Mouse (Mus musculus): Measurements from ENCODE around the gene BC004004.
"Not testable (repeated sequence)": the region's sequence is repeated elsewhere in the genome, so short reads cannot be mapped to it uniquely, and the experiment has no call there.

BC004004 gene

GRCm38 (mm10) chr17:29326531-29327529, 58.2 kb downstream of the BC004004 start:
- no peak for DNase-seq

DNA sequence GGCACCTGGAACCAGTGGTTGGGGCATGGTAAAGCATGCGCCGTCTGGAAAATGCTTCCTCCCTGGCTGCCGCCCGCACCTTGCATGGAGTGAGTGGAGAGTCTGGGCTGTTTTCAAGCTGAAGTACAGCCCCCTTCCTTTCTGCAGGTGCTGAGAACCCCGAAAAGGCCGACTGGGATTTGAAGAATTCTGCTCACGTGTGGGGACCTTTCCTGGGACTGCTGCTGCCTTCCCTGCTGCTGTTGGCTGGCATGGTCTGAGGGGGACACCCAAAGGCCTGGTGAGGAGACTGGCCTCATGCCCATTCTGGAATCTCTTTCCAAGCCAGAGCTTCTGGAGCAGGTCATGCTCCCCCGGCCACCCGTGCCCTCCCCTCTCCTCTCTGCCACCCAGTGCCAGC, 59.1 kb downstream of the BC004004 start:
- DNase-seq: no peak

DNA sequence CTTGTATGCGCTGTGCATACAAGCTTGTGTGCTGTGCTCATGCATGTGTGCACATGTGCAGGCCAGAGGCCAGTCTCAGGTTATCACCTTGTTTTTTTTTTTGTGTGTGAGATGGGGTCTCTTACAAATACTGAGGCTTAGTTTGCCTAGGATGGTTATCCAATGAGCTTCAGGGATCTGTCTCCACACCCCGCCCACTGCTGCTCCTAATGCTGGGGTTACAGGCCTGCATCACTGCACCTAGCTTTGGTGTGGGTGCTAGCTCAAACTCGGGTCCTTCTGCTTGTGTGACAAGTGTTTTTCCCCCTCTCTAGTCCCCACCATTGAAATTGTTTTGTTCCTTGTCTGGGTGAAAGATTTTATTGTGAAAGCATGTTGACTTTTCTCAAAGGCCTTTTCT, 61.6 kb downstream of the BC004004 start:
- DNase-seq: no peak

DNA sequence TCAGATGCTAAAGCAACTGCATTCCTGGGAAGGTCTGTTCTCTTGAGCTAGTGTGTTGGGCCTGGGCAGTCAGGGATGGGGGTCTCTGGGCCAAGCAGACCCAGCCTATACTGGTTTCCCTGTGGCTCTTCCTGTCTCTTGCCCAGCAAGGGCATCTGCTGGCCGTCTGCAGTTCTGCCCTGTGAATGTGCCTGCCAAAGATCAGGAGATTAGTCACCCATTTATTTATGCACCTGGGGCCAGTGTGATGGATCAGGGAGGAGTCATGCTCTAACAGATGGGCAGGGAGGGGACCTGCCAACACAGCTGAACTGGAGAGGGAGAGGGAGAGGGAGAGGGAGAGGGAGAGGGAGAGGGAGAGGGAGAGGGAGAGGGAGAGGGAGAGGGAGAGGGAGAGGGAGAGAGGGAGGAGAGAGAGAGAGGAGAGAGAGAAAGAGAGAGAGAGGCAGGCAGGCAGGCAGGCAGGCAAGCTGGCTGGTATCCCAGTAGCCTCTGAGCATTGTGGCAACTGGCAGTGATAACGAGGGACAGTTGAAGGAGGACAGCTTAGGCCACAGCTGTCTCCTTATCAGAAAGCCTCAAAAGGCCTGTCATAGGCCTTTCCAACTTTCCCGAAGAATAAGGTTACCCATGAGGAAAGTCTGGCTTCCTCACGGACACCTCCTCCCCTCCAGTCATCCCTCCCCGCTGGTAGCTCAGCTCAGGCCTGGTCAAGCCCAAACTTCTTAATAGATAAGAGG, 62.3 kb downstream of the BC004004 start:
- DNase-seq: no peak

GRCm38 (mm10) chr17:29332186-29332685, 63.6 kb downstream of the BC004004 start:
- no peak for DNase-seq

- no peak for DNase-seq
Measured at GRCm38 (mm10) chr17:29336266-29336990, 67.8 kb downstream of the BC004004 start.

GRCm38 (mm10) chr17:29337979-29338823, 69.6 kb downstream of the BC004004 start:
- DNase-seq: no peak

DNA sequence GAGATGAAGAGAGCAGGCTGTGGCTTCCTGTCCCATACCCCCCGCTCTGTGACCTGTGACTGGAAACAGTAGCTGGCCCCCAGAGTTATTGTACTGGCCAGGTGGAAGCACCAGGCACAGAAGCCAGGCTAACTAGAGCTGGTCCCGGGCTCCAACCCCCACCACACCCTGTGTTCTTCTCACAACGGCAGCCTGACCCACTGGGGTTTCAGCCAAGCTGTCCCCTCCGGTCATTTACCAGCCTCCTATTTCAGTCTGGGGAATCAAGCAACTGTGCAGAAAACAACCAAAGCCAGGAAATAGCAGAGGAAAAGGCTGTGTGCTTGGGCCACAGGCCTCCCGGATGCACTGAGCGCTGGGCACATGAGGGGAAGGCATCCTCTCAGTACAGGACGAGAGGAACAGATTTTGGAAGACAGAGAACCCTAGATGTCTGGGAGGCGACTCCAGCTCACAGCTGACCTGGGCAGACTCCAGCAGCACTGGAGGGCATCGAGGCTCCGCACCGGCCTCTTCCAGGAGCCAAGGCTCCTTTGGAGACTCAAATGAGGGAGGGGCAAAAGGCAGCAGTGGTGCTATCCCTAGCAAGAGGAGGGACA, 70.7 kb downstream of the BC004004 start:
- DNase-seq: no peak

DNA sequence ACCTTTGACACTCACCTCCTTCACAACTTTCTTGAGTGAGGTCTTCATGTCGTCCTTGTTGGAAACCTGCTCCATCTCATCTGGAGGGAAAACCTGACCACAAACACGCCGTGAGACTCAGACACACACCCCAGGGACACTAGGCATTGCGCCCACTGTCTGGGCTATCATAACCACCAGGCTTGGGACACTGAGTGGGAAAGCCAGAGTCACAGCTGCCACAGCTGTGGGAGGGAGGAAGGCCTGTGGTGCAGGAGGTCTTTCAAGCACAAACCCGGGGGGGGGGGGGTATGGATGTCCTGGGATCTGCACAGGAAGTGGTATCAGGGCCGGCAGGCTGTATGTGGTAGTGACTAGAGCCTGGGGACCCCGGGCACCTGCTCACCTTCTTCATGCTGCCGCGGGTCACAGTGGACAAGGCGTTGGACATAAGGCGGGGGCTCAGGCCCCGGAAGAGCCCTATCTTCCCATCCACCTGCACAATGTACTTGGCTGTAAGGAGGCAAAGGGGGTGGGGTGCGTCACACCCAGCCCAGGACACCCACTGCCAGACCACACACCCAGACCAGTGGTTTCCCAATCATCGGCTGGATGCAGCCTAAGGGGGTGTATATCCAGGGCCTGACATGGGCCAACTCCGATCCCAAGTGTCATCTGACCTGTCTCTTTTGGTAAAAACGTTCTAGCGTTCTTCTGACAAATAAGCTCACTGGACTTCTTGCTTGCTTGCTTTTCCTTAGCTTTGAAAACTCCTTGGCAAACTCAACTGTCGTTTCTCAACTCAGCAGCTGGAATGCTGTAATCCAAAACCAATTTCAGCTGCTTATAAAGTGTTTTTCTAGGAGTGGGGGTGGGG, 72.0 kb downstream of the BC004004 start:
- no peak for DNase-seq

- DNase-seq: peak; percentile 59
Measured at GRCm38 (mm10) chr17:29341591-29342003, 73.0 kb downstream of the BC004004 start.

DNA sequence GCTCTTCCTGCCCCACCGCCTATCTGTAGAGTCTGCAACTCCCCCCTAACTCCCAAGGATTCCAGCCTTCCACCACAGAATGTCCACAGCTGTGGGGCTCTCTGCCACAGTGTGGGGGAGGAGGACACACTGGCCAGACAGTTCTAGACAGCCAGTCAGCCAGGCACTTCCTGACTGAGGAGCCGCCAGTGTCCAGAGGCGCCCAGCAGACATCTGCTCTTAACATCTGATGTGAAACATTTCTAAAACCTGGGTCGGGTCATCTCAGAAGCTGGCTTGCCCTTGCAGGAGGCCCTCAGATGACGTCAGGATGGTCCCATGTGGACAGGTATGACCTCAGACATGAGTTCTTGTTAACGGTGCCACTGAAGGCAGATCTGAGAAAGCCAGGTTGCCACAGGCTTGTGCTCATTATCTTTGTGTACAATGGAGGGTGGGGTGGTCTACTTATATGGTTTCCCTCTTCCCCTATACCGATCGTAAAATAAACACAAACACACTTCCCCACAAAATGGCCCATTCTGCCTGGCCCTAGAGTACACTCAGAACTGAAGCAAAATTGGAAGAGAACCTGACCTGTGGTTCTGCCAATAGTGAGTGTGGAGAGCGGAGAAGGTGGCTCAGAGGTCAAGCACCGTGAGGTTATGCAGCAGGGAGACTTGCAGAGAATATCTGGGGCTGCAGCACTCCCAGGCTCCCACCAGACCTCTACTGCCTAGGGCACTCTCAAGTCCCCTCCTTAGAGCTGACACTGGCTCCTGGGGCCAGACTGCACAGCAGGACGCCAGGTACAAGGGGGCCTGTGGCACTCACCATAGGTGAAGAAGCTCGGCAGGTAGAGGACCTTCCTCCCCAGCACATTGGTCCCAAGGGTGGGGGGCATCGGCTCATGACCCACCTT, 73.7 kb downstream of the BC004004 start:
- DNase-seq: no peak

GRCm38 (mm10) chr17:29343241-29343640, 74.7 kb downstream of the BC004004 start:
- no peak for DNase-seq

DNA sequence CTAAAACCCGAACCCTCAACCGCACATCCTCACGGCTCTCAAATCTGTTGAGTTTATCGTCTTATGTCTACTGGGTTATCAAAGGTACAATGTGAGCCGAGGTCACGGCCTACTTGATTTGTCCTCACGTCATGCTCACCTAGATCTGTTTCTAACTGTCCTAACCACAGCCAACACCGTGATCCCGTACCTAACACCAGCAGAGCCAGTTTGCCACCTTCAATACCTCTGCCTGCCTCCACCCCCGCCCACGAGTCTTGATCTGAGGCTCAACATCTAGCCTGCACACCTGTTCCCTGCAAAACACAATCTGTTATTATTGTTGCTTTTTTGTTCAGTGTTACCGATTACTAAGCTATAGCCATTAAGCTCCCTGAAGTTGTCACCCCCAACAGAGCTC, 76.7 kb downstream of the BC004004 start:
- no peak for DNase-seq

DNA sequence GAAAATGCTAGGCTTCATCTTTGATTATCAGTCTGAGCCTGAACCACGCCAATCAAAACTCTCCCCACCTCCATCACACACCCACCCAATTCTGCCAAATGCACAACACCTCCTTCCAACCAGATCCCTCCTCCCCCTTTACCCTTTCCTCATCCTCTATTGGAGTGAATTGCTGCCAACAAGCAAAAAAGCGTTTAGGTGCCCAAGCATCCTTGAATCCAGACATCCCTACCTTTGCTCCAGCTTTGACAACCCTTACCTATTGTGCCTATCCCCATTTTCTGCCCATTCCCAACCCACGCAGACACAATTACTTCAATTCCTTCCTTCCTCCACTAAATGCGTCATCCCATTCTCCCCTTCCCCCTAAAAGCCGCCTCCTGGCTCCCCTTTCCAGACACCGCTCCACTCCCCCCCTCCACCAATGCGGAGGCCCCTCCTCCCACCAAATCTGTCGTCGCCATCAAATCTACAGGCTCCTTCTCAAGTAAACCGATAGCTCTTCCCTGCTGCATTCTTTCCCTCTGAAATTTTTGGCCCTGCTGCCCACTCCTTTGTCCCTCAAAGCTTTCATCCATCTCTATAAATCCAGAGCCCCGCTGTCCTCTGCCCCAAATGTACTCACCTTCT, 78.0 kb downstream of the BC004004 start:
- DNase-seq: peak; percentile 76

DNA sequence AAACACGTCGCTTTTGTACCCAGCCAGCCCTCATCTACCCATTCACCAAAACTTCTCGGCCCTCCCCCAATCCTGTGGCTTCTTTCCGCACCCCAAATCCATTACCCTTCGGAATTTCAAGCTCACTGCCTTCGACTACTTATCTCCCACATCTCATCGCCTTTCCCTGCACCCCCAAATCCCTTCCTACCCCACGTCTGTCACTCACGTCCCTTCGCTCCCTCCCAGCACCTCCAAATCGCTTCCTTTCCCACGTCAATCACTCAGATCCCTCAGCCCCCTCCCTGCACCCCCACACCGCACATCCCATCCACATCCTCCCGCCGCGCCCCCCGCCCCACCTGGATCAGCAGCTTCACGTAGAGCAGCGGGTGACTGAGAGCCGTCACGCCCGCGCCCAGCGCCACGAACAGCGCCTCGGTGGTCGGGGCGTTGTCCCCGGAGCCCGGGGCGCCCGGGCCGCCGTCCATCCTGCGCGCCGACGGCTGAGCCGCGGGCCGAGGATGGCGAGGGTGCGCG, 78.6 kb downstream of the BC004004 start:
- DNase-seq: no peak

GRCm38 (mm10) chr17:29347645-29348256, 79.2 kb downstream of the BC004004 start, which contains the start of gene Mtch1:
Gene Mtch1, minus strand, starts transcription at chr17:29347934.
- DNase-seq: peak; percentile 98

DNA sequence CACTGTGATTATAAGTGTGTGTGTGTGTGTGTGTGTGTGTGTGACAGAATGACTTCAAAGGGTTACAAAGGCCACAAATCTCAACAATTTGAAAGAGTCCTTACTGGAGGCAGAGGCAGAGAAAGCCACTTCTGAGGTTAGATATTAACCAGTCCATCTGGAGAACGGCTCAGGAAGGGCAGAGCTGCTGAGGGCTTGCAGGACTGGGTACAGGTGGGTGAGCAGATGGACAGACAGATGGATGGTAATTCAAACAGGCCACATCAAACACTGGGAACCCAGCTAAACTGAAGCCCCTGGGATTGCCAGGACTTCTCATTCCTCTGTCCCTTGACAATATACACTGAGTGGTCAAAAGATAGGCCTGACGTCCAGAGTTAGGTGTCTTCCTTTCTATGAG, 80.4 kb downstream of the BC004004 start:
- DNase-seq: no peak

DNA sequence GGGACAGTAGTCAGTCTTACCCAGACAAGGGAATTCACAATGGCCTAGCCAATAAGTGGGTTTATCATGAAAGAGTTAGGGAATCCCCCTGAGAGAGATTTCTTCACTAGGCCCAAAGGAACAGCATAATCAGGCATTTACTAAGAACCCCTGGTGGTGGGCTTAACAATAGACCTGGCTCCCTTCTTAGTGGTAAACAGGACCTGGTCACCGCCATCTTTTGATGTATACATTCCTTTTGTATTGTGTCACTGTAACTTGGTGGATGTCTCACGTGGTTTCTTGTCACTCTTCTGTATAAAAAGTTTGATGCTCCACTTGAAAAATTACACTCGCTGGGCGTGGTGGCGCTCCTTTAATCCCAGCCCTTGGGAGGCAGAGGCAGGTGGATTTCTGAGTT, 82.5 kb downstream of the BC004004 start:
- DNase-seq: not testable (repeated sequence)

All from right cerebral cortex, adult 18-20 months (tissue).